Mouse (Mus musculus): ENCODE data around the gene Sema3b. TPM values are rescaled to one million over a fixed set of nuclear protein-coding genes. Genes with fewer than 3 reads are reported as not detected.

Sema3b gene
- polyA plus RNA-seq, 1 experiment from 2014 or later = 0.52 TPM

DNA sequence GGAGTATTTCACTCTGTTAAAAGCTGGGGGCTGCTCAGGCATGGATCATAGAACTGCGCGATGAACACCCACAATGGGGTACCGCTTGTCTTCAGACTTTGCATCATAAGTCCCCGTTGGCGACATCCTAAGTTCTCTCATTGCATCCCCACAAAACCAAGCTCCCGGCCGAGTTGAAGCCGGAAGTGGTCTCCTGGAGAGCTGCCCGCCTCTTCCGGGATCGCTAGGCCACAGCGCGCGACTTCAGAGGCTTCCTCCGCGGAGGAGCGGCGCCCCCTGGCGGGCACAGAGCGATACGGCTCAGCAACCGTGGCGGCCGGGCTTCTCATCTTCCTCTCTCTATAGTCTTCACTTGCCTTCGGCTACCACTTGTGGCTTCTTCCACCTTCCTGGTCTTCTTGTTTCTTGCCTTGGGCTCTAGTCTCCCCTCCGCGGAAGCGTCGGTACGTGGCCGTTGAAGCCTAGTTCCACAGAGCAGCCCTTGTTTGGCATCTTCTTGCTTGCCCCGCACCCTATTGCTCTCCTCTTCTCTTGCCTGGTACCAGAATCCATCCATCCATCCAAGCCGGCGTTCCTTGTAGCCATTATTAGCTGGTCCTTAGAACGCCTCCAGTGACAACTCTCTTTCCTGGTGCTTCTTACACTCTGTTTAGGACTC, 35.6 kb upstream of the Sema3b start:
- H3K27ac ChIP-seq = peak overlapping the region; percentile 72
- WGBS (ENCODE audit: insufficient replicate concordance) = 4% methylated on average over 35 of the region's 35 CpGs
- H3K4me3 ChIP-seq = peak overlapping the region; percentile 65
- no peaks in the 10 kb centered on the region for H3K9me3 ChIP-seq (replicated peaks)
- peaks cover 38% of the 10 kb centered on the region for H3K4me1 ChIP-seq
- peak overlapping the region; percentile 70 for H3K9ac ChIP-seq
- 0 out of 2 replicates have a peak, but pooled peaks cover 10% of the 10 kb centered on the region for H3K27me3 ChIP-seq (replicated peaks)
- no peaks in the 10 kb centered on the region for H3K36me3 ChIP-seq
- peak; percentile 84 for ATAC-seq
- peak overlapping the region; percentile 78 for H3K4me2 ChIP-seq

DNA sequence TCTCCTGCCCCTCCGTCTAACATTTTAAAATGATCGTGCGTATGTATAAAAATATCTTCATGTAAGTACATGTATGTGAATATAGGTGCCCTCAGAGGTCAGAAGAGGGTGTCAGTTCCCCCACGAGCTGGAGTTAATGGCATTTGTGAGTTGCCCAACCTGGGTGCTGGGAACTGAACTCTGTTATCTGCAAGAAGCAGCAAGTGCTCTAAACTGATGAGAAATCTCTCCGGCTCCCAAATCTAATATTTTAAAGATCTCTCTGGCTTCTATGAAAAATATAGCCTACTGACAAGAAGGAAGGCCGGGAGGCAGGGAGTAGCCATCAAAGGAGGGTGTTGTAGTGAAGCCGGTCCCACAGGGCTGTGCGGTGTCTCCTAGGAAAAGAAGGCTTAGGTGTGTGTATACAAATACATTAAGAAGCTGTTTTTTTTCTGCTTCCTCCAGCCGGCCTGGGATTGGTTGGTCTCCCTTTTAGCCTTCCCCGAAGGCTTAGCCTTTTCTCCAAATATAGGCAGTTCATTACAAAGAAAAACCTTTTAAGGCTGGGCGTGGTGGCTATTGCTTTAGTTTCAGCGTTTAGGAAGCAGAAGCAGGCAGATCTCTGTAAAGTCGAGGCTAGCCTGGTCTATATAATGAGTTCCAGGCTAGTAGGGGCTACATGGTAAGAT, 34.6 kb upstream of the Sema3b start:
- Histone ChIP-seq H3K9ac (peak overlapping the region; percentile 70), H3K4me1 (peaks cover 38% of the 10 kb centered on the region), H3K36me3 (no peaks in the 10 kb centered on the region), H3K27me3 (replicated peaks) (0 out of 2 replicates have a peak, but pooled peaks cover 6% of the 10 kb centered on the region), H3K27ac (peak overlapping the region; percentile 72), H3K4me2 (peak overlapping the region; percentile 78), H3K9me3 (replicated peaks) (no peaks in the 10 kb centered on the region), H3K4me3 (peak overlapping the region; percentile 65)
- WGBS (ENCODE audit: insufficient replicate concordance) = 62% methylated on average over 13 of the region's 13 CpGs
- ATAC-seq = no peak

DNA sequence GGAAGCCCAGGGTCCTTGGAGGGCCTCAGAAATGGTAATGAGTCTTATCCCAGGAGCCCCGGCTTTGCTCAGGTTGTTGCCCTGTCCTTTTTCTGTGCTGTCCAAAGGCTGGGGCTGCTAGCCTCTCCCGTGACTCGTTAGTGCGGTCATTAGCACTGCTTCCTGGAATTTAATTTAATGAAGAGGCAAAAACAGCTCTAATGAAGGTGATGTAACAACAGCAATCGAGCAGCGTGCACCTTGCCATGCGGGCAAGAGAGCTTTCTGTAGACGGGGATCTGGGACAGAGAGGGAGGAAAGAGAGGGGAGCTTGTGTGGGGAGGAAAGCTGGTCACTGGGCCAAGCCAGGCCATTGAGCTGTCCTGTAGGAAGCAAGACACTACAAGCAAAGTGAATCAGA, 32.6 kb upstream of the Sema3b start:
- Histone ChIP-seq H3K27ac (no peak overlapping the region), H3K4me2 (no peak overlapping the region), H3K4me1 (peaks cover 48% of the 10 kb centered on the region), H3K4me3 (no peak overlapping the region), H3K9me3 (replicated peaks) (no peaks in the 10 kb centered on the region), H3K9ac (no peak overlapping the region), H3K27me3 (replicated peaks) (0 out of 2 replicates have a peak, but pooled peaks cover 6% of the 10 kb centered on the region), H3K36me3 (no peaks in the 10 kb centered on the region)
- 73% methylated on average over 8 of the region's 8 CpGs for WGBS (ENCODE audit: insufficient replicate concordance)
- no peak for ATAC-seq

DNA sequence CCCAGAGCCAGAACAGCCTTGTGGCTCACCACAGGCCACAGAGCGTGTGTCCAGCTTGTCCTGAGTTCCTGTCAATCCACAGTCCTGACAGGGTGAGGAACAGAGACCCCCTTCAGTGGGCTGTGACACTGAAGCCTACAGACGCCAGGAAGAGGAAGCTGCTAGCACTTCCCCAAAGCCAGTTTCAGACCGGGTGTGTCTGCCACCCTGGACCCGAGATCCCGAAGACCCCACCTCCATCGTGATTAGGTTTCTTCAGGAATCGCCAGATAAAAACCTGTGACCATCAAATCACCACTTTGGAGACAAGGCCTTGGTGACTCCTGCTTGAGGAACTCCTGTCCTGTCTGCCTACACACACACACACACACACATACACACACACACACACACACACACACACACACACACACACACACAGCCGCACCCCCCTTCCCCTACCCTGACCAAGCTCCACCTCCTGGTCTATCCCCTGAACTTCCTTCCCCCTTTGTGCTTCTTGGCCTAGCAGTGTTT, 31.3 kb upstream of the Sema3b start:
- WGBS (ENCODE audit: insufficient replicate concordance) = 17% methylated on average over 8 of the region's 8 CpGs
- Histone ChIP-seq H3K9ac (no peak overlapping the region), H3K4me1 (peaks cover 54% of the 10 kb centered on the region), H3K36me3 (no peaks in the 10 kb centered on the region), H3K4me2 (no peak overlapping the region; the same call in 1 of the 2 replicates), H3K27me3 (replicated peaks) (0 out of 2 replicates have a peak, but pooled peaks cover 6% of the 10 kb centered on the region), H3K4me3 (no peak overlapping the region), H3K9me3 (replicated peaks) (no peaks in the 10 kb centered on the region), H3K27ac (0 out of 2 replicates have a peak overlapping the region, but pooled peaks have one; percentile 5)
- ATAC-seq = no peak

DNA sequence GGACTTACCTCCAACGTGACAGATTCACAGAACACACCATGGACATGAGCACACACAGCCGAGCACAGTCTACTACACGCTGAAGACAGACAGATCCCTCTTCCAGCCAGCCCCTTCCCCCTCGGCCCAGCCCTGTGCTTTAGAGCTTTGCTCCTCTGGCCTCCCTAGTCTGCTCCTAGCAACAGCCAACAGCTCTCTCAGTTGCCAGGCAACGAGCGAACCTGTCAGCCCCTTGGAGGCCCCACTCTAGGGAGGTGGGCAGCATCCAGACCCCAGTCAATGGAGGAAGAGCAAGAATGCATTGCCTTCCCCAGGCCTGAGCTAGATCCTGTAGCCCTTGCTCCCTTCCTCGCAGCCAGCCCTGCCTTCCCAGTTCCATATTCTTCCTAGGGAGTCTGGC, 28.0 kb upstream of the Sema3b start:
- Histone ChIP-seq H3K27ac (no peak overlapping the region), H3K27me3 (replicated peaks) (no peaks in the 10 kb centered on the region), H3K9ac (no peak overlapping the region), H3K9me3 (replicated peaks) (no peaks in the 10 kb centered on the region), H3K36me3 (0 out of 2 replicates have a peak, but pooled peaks cover 1% of the 10 kb centered on the region), H3K4me3 (no peak overlapping the region), H3K4me1 (peaks cover 59% of the 10 kb centered on the region), H3K4me2 (no peak overlapping the region)
- ATAC-seq = no peak
- 61% methylated on average over 7 of the region's 7 CpGs for WGBS (ENCODE audit: insufficient replicate concordance)

DNA sequence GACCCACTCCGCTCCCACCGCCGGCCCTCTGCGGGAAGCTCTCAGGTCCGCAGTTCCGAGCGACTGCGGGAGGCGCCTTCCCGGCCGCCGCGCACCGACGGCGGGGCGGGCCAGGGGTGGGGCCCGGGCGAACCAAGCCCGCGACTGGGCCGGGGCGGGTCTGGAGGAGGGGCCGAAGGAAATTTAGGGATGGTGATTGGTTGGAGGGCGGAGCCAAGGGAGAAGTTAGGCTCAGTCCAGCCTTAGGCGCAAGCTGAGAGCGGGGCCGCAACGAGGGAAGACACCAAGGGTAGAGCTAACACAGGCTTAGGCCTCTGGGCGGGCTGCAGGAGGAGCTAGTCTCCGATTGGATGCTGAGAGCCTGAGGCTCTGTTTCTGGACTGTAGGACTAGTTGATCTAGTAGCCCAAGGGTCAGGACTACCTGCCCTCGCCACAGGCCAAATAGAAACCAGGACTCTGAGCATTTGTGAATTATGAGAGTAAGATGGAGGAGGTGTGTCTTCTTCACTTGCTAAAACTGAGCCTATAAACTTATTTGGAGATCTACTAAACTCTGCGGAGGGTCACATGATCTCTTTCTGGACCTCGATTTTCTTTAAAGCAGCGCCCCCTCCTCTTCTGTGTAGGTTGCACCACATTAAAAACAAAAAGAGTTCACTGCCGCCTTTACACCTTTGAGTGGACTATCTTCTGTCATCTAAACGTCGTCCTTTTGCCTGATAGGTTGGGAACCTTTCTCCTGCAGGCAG, 26.4 kb upstream of the Sema3b start, which contains the start of gene Gnai2:
Gene Gnai2, minus strand, starts transcription at position 89 of the 750 bp plus-strand sequence.
- H3K4me2 ChIP-seq = peak within 1 kb of the TSS; percentile 97
- WGBS (ENCODE audit: insufficient replicate concordance) = 2% methylated on average over 38 of the region's 38 CpGs
- peaks cover 17% of the 10 kb centered on the region for H3K36me3 ChIP-seq
- H3K27ac ChIP-seq = peak within 1 kb of the TSS; percentile 91
- peak; percentile 94 for ATAC-seq
- peak within 1 kb of the TSS; percentile 85 for H3K4me3 ChIP-seq
- H3K9ac ChIP-seq = peak within 1 kb of the TSS; percentile 93
- no peaks in the 10 kb centered on the region for H3K27me3 ChIP-seq (replicated peaks)
- H3K4me1 ChIP-seq = peaks cover 68% of the 10 kb centered on the region
- no peaks in the 10 kb centered on the region for H3K9me3 ChIP-seq (replicated peaks)

DNA sequence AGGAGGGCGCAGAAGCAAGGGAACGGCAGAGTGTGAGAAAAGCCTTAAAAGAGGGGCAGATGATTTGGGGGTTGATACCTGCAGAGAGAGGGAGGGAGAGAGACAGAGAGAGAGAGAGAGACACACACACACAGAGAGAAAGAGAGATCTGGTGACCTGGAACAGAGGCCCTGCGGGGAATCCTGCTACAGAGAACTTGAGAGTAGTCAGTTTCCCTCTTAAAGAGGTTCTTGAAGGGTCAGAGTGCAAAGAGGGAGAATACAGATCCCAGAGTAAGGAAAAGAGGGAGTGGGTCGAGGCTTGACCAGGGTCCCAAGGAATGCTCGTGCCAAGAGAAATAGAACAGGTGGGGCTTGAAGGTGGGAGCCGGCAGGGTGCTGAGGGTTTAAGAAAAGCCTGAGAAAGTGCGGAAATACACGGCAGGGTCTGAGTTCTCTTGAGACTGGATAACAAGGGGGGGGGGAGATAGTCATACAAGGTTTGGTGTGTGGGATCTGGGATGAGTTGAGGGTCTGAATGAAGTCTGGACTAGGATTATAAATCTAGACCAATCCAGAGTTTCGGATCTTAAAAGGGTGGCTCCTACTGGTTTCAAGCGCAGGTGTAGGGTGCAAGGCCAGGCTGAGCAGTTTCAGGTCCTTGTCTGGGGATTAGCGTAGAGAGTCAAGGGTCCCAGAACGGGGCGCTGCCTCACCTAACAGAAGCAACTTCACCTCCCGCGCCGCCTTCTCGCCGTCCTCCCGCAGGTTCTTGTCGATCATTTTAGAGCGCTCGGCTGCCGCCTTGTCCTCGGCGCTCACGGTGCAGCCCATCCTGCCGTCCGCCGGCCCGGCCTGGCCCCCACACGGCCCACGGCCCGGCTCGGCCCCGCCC, 25.6 kb upstream of the Sema3b start:
- peak overlapping the region; percentile 97 for H3K4me2 ChIP-seq
- under 1% methylated on average over 35 of the region's 35 CpGs for WGBS (ENCODE audit: insufficient replicate concordance)
- H3K4me1 ChIP-seq = peaks cover 71% of the 10 kb centered on the region

DNA sequence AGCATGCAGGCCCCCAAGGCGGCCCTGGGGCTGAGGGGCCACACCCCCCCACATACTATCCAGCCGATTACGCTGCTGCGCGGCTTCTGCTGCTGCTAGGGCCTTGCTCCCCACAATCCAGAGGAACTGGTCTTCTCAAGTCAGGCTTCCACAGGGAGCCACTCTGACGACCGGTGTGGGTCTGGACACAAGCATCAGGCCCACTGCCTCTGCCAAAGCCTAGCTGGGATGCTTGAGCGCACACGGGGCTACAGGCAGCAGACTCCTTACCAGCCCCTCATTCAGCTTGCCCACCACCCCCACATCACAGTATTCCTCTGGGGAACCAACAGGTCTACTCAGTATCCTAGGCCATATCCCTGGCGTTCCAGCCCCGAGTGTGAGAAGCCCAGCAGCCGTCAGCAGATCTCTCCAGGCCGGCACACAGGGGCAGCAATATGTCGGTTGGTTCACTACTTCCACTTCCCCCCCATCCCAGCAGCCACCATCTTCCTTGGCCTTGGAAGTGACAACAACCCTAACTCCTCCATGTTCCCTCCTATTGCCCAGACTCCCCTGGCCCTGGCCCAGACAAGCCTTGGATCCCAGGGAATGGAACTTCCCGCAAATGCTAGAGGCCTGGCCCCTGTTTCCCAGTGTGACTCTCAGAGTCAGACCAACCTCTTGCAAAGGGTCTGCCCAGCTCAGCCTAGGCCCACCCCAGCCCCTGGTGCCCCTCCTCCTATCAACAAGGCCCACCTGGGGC, 24.8 kb upstream of the Sema3b start:
- H3K9me3 ChIP-seq (replicated peaks) = no peaks in the 10 kb centered on the region
- peak; percentile 22; the same call in 1 of the 2 replicates for ATAC-seq
- peak overlapping the region; percentile 97 for H3K4me2 ChIP-seq
- H3K27me3 ChIP-seq (replicated peaks) = no peaks in the 10 kb centered on the region
- under 1% methylated on average over 15 of the region's 15 CpGs for WGBS (ENCODE audit: insufficient replicate concordance)
- peak overlapping the region; percentile 91 for H3K27ac ChIP-seq
- peaks cover 79% of the 10 kb centered on the region for H3K4me1 ChIP-seq
- peaks cover 21% of the 10 kb centered on the region for H3K36me3 ChIP-seq
- H3K4me3 ChIP-seq = peak overlapping the region; percentile 85
- peak overlapping the region; percentile 93 for H3K9ac ChIP-seq

More for the DNA sequence above, 25.6 kb upstream of the Sema3b start:
- Histone ChIP-seq H3K9me3 (replicated peaks) (no peaks in the 10 kb centered on the region), H3K4me3 (peak overlapping the region; percentile 85), H3K36me3 (peaks cover 18% of the 10 kb centered on the region), H3K27me3 (replicated peaks) (no peaks in the 10 kb centered on the region), H3K9ac (peak overlapping the region; percentile 93), H3K27ac (peak overlapping the region; percentile 91)
- ATAC-seq = peak; percentile 4; the same call in 1 of the 2 replicates

DNA sequence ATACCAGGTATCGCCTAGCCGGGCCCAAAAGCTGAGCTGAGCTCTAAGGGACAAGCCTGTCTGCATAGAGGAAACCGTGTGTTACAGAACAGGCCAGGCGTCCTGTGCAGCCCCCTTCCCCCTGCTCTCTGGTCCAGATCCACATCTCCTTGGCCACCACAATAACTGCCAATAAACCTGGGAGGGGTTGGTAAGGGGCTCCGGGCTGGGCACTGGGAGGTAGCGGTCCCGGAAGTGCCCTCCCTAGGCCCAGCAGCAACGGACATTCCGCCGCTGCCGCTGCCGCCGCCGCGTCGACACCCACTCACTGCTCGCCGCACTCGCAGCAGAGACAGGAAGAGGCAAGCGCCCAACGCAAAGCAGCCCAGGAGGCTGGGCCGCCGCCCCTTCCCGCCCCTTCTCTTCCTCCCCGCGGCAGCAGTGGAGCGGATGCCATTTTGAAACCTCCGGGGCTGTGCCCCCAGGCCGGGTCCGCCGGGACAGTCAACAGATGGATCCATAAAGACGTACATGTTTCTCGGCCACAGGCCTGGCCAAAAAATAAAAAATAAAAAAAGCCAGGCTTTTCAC, 24.1 kb upstream of the Sema3b start:
- Histone ChIP-seq H3K4me1 (peaks cover 86% of the 10 kb centered on the region), H3K27me3 (replicated peaks) (no peaks in the 10 kb centered on the region), H3K4me3 (peak overlapping the region; percentile 85), H3K9ac (peak overlapping the region; percentile 93), H3K27ac (peak overlapping the region; percentile 91), H3K36me3 (peaks cover 28% of the 10 kb centered on the region), H3K9me3 (replicated peaks) (no peaks in the 10 kb centered on the region), H3K4me2 (peak overlapping the region; percentile 97)
- WGBS (ENCODE audit: insufficient replicate concordance) = 1% methylated on average over 22 of the region's 33 CpGs
- peak; percentile 40 for ATAC-seq

DNA sequence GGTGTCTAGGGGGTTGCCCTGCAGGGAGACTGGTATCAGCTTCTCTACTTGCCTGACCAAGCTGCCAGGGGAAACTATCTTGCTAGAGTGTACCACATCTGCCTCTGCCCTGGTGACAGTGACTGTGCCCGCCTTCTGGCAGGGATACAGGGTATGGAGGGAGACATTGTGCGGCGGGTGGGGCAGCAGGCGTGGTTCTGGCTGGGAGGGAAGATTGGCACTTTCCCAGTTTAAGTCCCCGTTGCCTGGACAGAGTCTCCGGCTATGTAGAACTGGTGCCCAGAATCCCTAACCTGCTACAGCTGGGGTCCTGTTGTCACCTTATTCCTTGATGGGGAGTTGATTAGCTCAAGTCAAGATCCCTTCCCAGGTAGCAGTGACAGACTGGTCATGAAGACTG, 23.4 kb upstream of the Sema3b start:
- Histone ChIP-seq H3K36me3 (peaks cover 35% of the 10 kb centered on the region), H3K4me1 (peaks cover 92% of the 10 kb centered on the region), H3K27me3 (replicated peaks) (no peaks in the 10 kb centered on the region), H3K27ac (peak overlapping the region; percentile 91), H3K9ac (peak overlapping the region; percentile 93), H3K4me3 (peak overlapping the region; percentile 85), H3K4me2 (peak overlapping the region; percentile 97), H3K9me3 (replicated peaks) (no peaks in the 10 kb centered on the region)
- no peak for ATAC-seq
- 52% methylated on average over 6 of the region's 6 CpGs for WGBS (ENCODE audit: insufficient replicate concordance)

Measured in liver, embryonic 12.5 days (tissue).